Mouse (Mus musculus): ENCODE measurements around the gene Exoc2.

DNA sequence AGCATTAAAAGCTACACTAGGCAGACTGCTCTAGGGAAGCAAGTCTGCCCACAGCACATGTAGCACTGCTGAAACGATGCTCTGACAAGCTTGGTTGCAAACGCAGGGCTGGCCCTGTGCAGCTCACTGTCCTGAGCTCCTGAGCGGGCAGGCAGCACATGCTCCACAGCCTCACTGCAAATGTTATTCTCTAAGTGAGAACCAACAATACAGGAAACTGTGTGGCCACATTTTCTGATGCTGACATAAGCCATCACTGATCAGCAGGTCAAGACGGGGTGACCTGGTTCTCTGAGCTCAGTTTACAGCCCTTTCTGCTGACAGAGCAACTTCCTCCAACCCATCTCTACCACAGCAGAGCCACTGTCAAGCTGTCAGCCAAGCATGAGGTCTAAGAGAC lies 60.9 kb downstream of the Exoc2 start:
- TF ChIP-seq POLR2A (IDR thresholded peaks at IDR 0.05; ENCODE audit: insufficient read length, low read depth): no peak
- no peak for TF ChIP-seq MAX (IDR thresholded peaks at IDR 0.05; ENCODE audit: low read depth)
- TF ChIP-seq POLR2AphosphoS2 (IDR thresholded peaks at IDR 0.05; ENCODE audit: insufficient read length, low read depth): no peak
